Mouse (Mus musculus): Measurements from ENCODE around the gene Rab26.
A peak's percentile ranks its signal among the peaks of the same experiment; 100 is the strongest.

The Rab26 gene

GRCm38 (mm10) chr17:24534160-24534718 is at the start of gene Rab26:
Gene Rab26 (minus strand): TSS chr17:24534210.
- DNase-seq (ENCODE audit: low spot score) = no peak

GRCm38 (mm10) chr17:24580287-24580686 is 46.3 kb upstream of the Rab26 start:
- no peak for DNase-seq (ENCODE audit: low spot score)

GRCm38 (mm10) chr17:24579532-24579931 is 45.5 kb upstream of the Rab26 start:
- no peak for DNase-seq (ENCODE audit: low spot score)

GRCm38 (mm10) chr17:24573811-24574210 is 39.8 kb upstream of the Rab26 start:
- DNase-seq (ENCODE audit: low spot score) = no peak

- DNase-seq (ENCODE audit: low spot score) = no peak
These were observed 38.7 kb upstream of the Rab26 start for GRCm38 (mm10) chr17:24572651-24573245.

- DNase-seq (ENCODE audit: low spot score) = no peak
These were observed 35.8 kb upstream of the Rab26 start for GRCm38 (mm10) chr17:24569837-24570236.

GRCm38 (mm10) chr17:24567034-24567779 is 33.2 kb upstream of the Rab26 start:
- DNase-seq (ENCODE audit: low spot score) = peak; percentile 68

- no peak for DNase-seq (ENCODE audit: low spot score)
These were observed 31.8 kb upstream of the Rab26 start for GRCm38 (mm10) chr17:24565792-24566191.

GRCm38 (mm10) chr17:24565092-24565491 is 31.1 kb upstream of the Rab26 start:
- no peak for DNase-seq (ENCODE audit: low spot score)

- no peak for DNase-seq (ENCODE audit: low spot score)
These were observed 30.4 kb upstream of the Rab26 start for GRCm38 (mm10) chr17:24564422-24564821.

- no peak for DNase-seq (ENCODE audit: low spot score)
These were observed 29.6 kb upstream of the Rab26 start for GRCm38 (mm10) chr17:24563638-24564037.

GRCm38 (mm10) chr17:24561592-24561991 is 27.6 kb upstream of the Rab26 start:
- DNase-seq (ENCODE audit: low spot score) = no peak

- DNase-seq (ENCODE audit: low spot score) = no peak
These were observed 26.5 kb upstream of the Rab26 start for GRCm38 (mm10) chr17:24560301-24561028.

- no peak for DNase-seq (ENCODE audit: low spot score)
These were observed 25.1 kb upstream of the Rab26 start for GRCm38 (mm10) chr17:24559146-24559545.

- DNase-seq (ENCODE audit: low spot score) = no peak
These were observed 24.6 kb upstream of the Rab26 start for GRCm38 (mm10) chr17:24558600-24559099.

GRCm38 (mm10) chr17:24557091-24557490 is 23.1 kb upstream of the Rab26 start:
- peak; percentile 19 for DNase-seq (ENCODE audit: low spot score)

GRCm38 (mm10) chr17:24551050-24551444 is 17.0 kb upstream of the Rab26 start:
- DNase-seq (ENCODE audit: low spot score) = no peak

- peak; percentile 73 for DNase-seq (ENCODE audit: low spot score)
These were observed 16.5 kb upstream of the Rab26 start for GRCm38 (mm10) chr17:24550416-24551049.

GRCm38 (mm10) chr17:24549618-24550415 is 15.8 kb upstream of the Rab26 start, which contains the start of gene Pkd1:
Gene Pkd1 (plus strand): TSS chr17:24549834.
- DNase-seq (ENCODE audit: low spot score) = peak; percentile 98

- peak; percentile 59 for DNase-seq (ENCODE audit: low spot score)
These were observed 15.1 kb upstream of the Rab26 start for GRCm38 (mm10) chr17:24548921-24549617.
